Mouse (Mus musculus) ovary, adult 10 weeks (tissue): ENCODE results near the gene Rnf128. TPM values are rescaled to one million over a fixed set of nuclear protein-coding genes. Genes with fewer than 3 reads are reported as not detected.

Experiments
- polyA plus RNA-seq: library from polyadenylated mRNA; stranded (reverse); fragments of 350-450 nt; fragmentation: Illumina TruSeq; extraction: RNeasy Lipid Tissue Mini Kit (QIAGEN cat#74804); gene quantifications from one replicate; pipeline ENCODE4 v1.2.3, GENCODE M21; 2014

The Rnf128 gene
- polyA plus RNA-seq: 160 TPM

GRCm38 (mm10) chrX:139562925-139563461, at the start of gene Rnf128:
Gene Rnf128 (plus strand): TSS chrX:139563316.

GRCm38 (mm10) chrX:139684775-139685695, 121.9 kb downstream of the Rnf128 start, which contains the start of gene Tbc1d8b:
Gene Tbc1d8b (plus strand): TSS chrX:139684996.

GRCm38 (mm10) chrX:139714381-139714780, 151.3 kb downstream of the Rnf128 start, which contains the start of gene Gm15013:
Gene Gm15013 (minus strand): TSS chrX:139714481.

Other genes starting within 250 kb of the Rnf128 start
- gene Trap1a, start 229.6 kb upstream of the Rnf128 start, polyA plus RNA-seq: not detected
- 2.6 TPM for gene D330045A20Rik, start 82.9 kb upstream of the Rnf128 start, polyA plus RNA-seq
- gene Tbc1d8b, start 121.7 kb downstream of the Rnf128 start, polyA plus RNA-seq: 59.9 TPM
- not detected for gene Gm15013, start 151.2 kb downstream of the Rnf128 start, polyA plus RNA-seq
- not detected for gene Ripply1, start 219.0 kb downstream of the Rnf128 start, polyA plus RNA-seq
- 5.9 TPM for gene Cldn2, start 237.5 kb downstream of the Rnf128 start, polyA plus RNA-seq